Mouse (Mus musculus): ENCODE measurements around the gene Pgam1.

- TF ChIP-seq CTCF (IDR thresholded peaks at IDR 0.05; ENCODE audit: insufficient read depth, low read depth, low read length), result no peak
- TF ChIP-seq POLR2A (IDR thresholded peaks at IDR 0.05; ENCODE audit: insufficient read depth, low read depth, low read length), result no peak
Observed at GRCm38 (mm10) chr19:41896319-41896711, 15.4 kb upstream of the Pgam1 start.

Measured in olfactory bulb, adult 2 months (tissue).